ENCODE assay signal across 22 mouse cellular contexts in genomic region chr12:27251521-27251920, GRCm38 (mm10).
"Had no signal": no experiment of that assay in that cellular context is flagged by ENCODE, and none has a peak within 500 bp of the region (broad histone marks: within the 10 kb centered on the region; RNA-seq: fewer than 3 reads in every experiment).

No protein-coding gene starts in this region.

- DNase-seq: gastrocnemius, postnatal 14 days; gastrocnemius, postnatal 36 days; heart, adult 11 months; heart, postnatal 36 days; kidney, adult 11 months; kidney, adult 2 months; kidney, adult 9 months; kidney, postnatal 14 days; kidney, postnatal 36 days; layer of hippocampus, adult 9-11 months; layer of hippocampus, postnatal 36 days had no signal

- H3K27me3 ChIP-seq: heart, embryonic 12.5 days; kidney, embryonic 15.5 days; limb, embryonic 13.5 days; limb, embryonic 15.5 days; liver, embryonic 12.5 days had no signal

- H3K9ac ChIP-seq: heart, embryonic 12.5 days; hindbrain, embryonic 14.5 days; kidney, embryonic 15.5 days; limb, embryonic 13.5 days; limb, embryonic 15.5 days; liver, embryonic 12.5 days; liver, embryonic 14.5 days had no signal

- ATAC-seq: hindbrain, embryonic 16.5 days; intestine, embryonic 16.5 days; liver, embryonic 12.5 days had no signal

- H3K4me3 ChIP-seq: heart, embryonic 10.5 days; heart, embryonic 12.5 days; kidney, embryonic 15.5 days; limb, embryonic 13.5 days; limb, embryonic 15.5 days; liver, embryonic 12.5 days had no signal

- H3K36me3 ChIP-seq: heart, embryonic 10.5 days; heart, embryonic 12.5 days; kidney, embryonic 15.5 days; limb, embryonic 13.5 days; limb, embryonic 15.5 days; liver, embryonic 12.5 days had no signal

- H3K4me1 ChIP-seq: liver, embryonic 12.5 days had no signal

- H3K27ac ChIP-seq: heart, embryonic 10.5 days; hindbrain, embryonic 14.5 days; kidney, embryonic 15.5 days; kidney, postnatal 0 days; limb, embryonic 13.5 days; limb, embryonic 15.5 days; liver, embryonic 12.5 days; liver, embryonic 14.5 days had no signal

- H3K9me3 ChIP-seq: heart, embryonic 10.5 days; heart, embryonic 12.5 days; kidney, embryonic 15.5 days; limb, embryonic 13.5 days; limb, embryonic 15.5 days; liver, embryonic 12.5 days had no signal

- H3K4me2 ChIP-seq: heart, embryonic 12.5 days; hindbrain, embryonic 14.5 days; kidney, embryonic 15.5 days; limb, embryonic 13.5 days; limb, embryonic 15.5 days; liver, embryonic 12.5 days had no signal
